Mouse (Mus musculus): ENCODE results near the gene Gm45062. TPM values are rescaled to one million over a fixed set of nuclear protein-coding genes. Genes with fewer than 3 reads are reported as not detected.
"Not testable (repeated sequence)": the region's sequence is repeated elsewhere in the genome, so short reads cannot be mapped to it uniquely, and the experiment has no call there.

Gene Gm45062
- polyA plus RNA-seq, 1 experiment from 2014 or later: 0.85 TPM

GRCm38 (mm10) chr6:8531104-8531894 lies 272.0 kb downstream of the Gm45062 start:
- peak overlapping the region; percentile 49; the same call in 1 of the 2 replicates for H3K27ac ChIP-seq (ENCODE audit: low read depth)
- 52% methylated on average over 4 of the region's 4 CpGs for WGBS (ENCODE audit: insufficient replicate concordance)

GRCm38 (mm10) chr6:8536944-8537343 lies 277.7 kb downstream of the Gm45062 start:
- no peaks in the 10 kb centered on the region for H3K9me3 ChIP-seq (ENCODE audit: low read length)
- TF ChIP-seq CTCF (IDR thresholded peaks at IDR 0.05; ENCODE audit: low read depth) (no peak), EP300 (IDR thresholded peaks at IDR 0.05; ENCODE audit: low read depth) (no peak)
- H3K9ac ChIP-seq (replicated peaks): no peak overlapping the region
- H3K4me2 ChIP-seq (ENCODE audit: low read depth, low read length): no peak overlapping the region
- H3K27me3 ChIP-seq (ENCODE audit: insufficient read depth, low read length): no peaks in the 10 kb centered on the region
- H3K27ac ChIP-seq (ENCODE audit: low read depth): no peak overlapping the region
- no peaks in the 10 kb centered on the region for H3K4me1 ChIP-seq (ENCODE audit: insufficient read depth)
- DNase-seq (no peak), ATAC-seq (no peak)
- WGBS (ENCODE audit: insufficient replicate concordance): 76% methylated on average over 2 of the region's 2 CpGs
- H3K4me3 ChIP-seq (ENCODE audit: low read depth, low read length): no peak overlapping the region
- no peaks in the 10 kb centered on the region for H3K36me3 ChIP-seq (replicated peaks; ENCODE audit: insufficient read depth, low read length)

More at GRCm38 (mm10) chr6:8531104-8531894, 272.0 kb downstream of the Gm45062 start:
- H3K9ac ChIP-seq (replicated peaks): no peak overlapping the region
- H3K9me3 ChIP-seq (ENCODE audit: low read length): no peaks in the 10 kb centered on the region
- no peaks in the 10 kb centered on the region for H3K36me3 ChIP-seq (replicated peaks; ENCODE audit: insufficient read depth, low read length)
- peak; percentile 90 for ATAC-seq
- H3K4me1 ChIP-seq (ENCODE audit: insufficient read depth): peaks cover 5% of the 10 kb centered on the region; the same call in 1 of the 2 replicates
- H3K4me3 ChIP-seq (ENCODE audit: low read depth, low read length): no peak overlapping the region
- no peak for TF ChIP-seq CTCF (IDR thresholded peaks at IDR 0.05; ENCODE audit: low read depth)
- TF ChIP-seq EP300 (IDR thresholded peaks at IDR 0.05; ENCODE audit: low read depth): peak; percentile 93
- peak overlapping the region; percentile 49 for H3K4me2 ChIP-seq (ENCODE audit: low read depth, low read length)
- peak; percentile 14 for DNase-seq
- H3K27me3 ChIP-seq (ENCODE audit: insufficient read depth, low read length): no peaks in the 10 kb centered on the region

- ATAC-seq; H3K9ac ChIP-seq (replicated peaks); H3K9me3 ChIP-seq (ENCODE audit: low read length); H3K27ac ChIP-seq (ENCODE audit: low read depth); H3K4me1 ChIP-seq (ENCODE audit: insufficient read depth); H3K4me3 ChIP-seq (ENCODE audit: low read depth, low read length); H3K4me2 ChIP-seq (ENCODE audit: low read depth, low read length); DNase-seq; H3K36me3 ChIP-seq (replicated peaks; ENCODE audit: insufficient read depth, low read length); H3K27me3 ChIP-seq (ENCODE audit: insufficient read depth, low read length): not testable (repeated sequence)
- WGBS (ENCODE audit: insufficient replicate concordance): 63% methylated on average over 3 of the region's 4 CpGs
Observed at GRCm38 (mm10) chr6:8541531-8541930, 282.3 kb downstream of the Gm45062 start.

- no peaks in the 10 kb centered on the region for H3K9me3 ChIP-seq (ENCODE audit: low read length)
- ATAC-seq (no peak), DNase-seq (no peak)
- 93% methylated on average over 5 of the region's 5 CpGs for WGBS (ENCODE audit: insufficient replicate concordance)
- TF ChIP-seq CTCF (IDR thresholded peaks at IDR 0.05; ENCODE audit: low read depth) (no peak), EP300 (IDR thresholded peaks at IDR 0.05; ENCODE audit: low read depth) (no peak)
- H3K4me2 ChIP-seq (ENCODE audit: low read depth, low read length): no peak overlapping the region
- no peaks in the 10 kb centered on the region for H3K4me1 ChIP-seq (ENCODE audit: insufficient read depth)
- H3K27ac ChIP-seq (ENCODE audit: low read depth): no peak overlapping the region
- H3K36me3 ChIP-seq (replicated peaks; ENCODE audit: insufficient read depth, low read length): peaks cover 2% of the 10 kb centered on the region; the same call in 1 of the 2 replicates
- H3K27me3 ChIP-seq (ENCODE audit: insufficient read depth, low read length): no peaks in the 10 kb centered on the region
- H3K9ac ChIP-seq (replicated peaks): no peak overlapping the region
- H3K4me3 ChIP-seq (ENCODE audit: low read depth, low read length): no peak overlapping the region
Observed at GRCm38 (mm10) chr6:8544822-8545221, 285.6 kb downstream of the Gm45062 start.

GRCm38 (mm10) chr6:8545780-8546179 lies 286.5 kb downstream of the Gm45062 start:
- no peak for TF ChIP-seq EP300 (IDR thresholded peaks at IDR 0.05; ENCODE audit: low read depth)
- no peak for TF ChIP-seq CTCF (IDR thresholded peaks at IDR 0.05; ENCODE audit: low read depth)
- WGBS (ENCODE audit: insufficient replicate concordance): 88% methylated on average over 7 of the region's 7 CpGs
- ATAC-seq (no peak), DNase-seq (no peak)
- Histone ChIP-seq H3K4me3 (ENCODE audit: low read depth, low read length) (no peak overlapping the region), H3K4me1 (ENCODE audit: insufficient read depth) (no peaks in the 10 kb centered on the region), H3K27ac (ENCODE audit: low read depth) (no peak overlapping the region), H3K27me3 (ENCODE audit: insufficient read depth, low read length) (no peaks in the 10 kb centered on the region), H3K9me3 (ENCODE audit: low read length) (no peaks in the 10 kb centered on the region), H3K4me2 (ENCODE audit: low read depth, low read length) (no peak overlapping the region), H3K36me3 (replicated peaks; ENCODE audit: insufficient read depth, low read length) (peaks cover 2% of the 10 kb centered on the region; the same call in 1 of the 2 replicates), H3K9ac (replicated peaks) (no peak overlapping the region)

- DNase-seq (no peak), ATAC-seq (no peak)
- Histone ChIP-seq H3K27ac (ENCODE audit: low read depth) (no peak overlapping the region), H3K27me3 (ENCODE audit: insufficient read depth, low read length) (no peaks in the 10 kb centered on the region), H3K4me3 (ENCODE audit: low read depth, low read length) (no peak overlapping the region), H3K4me2 (ENCODE audit: low read depth, low read length) (no peak overlapping the region), H3K4me1 (ENCODE audit: insufficient read depth) (no peaks in the 10 kb centered on the region), H3K36me3 (replicated peaks; ENCODE audit: insufficient read depth, low read length) (peaks cover 2% of the 10 kb centered on the region; the same call in 1 of the 2 replicates), H3K9ac (replicated peaks) (no peak overlapping the region), H3K9me3 (ENCODE audit: low read length) (no peaks in the 10 kb centered on the region)
- no peak for TF ChIP-seq CTCF (IDR thresholded peaks at IDR 0.05; ENCODE audit: low read depth)
- no peak for TF ChIP-seq EP300 (IDR thresholded peaks at IDR 0.05; ENCODE audit: low read depth)
- WGBS (ENCODE audit: insufficient replicate concordance): 85% methylated on average over 2 of the region's 2 CpGs
Observed at GRCm38 (mm10) chr6:8551155-8551554, 291.9 kb downstream of the Gm45062 start.
